Mouse (Mus musculus): ENCODE results near the gene Prr11.

DNA sequence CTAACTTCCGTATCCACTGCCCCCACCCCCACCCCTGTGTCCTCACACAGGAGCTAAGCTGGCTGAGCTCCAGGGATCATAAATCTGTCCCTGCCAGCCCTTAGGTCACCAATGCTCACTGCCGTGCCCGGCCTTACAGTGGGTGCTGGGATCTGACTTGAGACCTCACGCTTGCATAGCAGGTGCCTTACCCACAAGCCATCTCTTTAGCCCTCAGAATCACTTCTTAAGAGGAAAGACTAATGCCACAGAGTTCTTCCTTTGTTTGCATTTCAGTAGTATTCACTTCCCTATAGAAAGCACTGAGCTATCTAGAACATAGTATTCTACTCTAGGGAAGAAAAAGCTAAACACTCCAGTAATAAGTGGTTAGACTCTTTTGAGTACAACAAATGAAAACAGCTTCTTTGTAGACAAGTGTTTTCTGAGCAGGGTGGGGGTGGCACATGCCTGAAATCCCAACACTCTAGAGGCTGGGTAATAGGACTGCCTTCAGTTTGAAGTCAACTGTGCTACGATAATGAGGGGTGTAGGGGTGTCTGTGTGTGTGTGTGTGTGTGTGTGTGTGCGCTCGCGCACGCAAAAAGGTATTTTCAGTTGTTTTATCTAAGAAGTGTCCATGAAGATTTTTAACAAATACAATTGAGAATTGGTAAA, 69.1 kb downstream of the Prr11 start:
- TF ChIP-seq GATA1 (IDR thresholded peaks at IDR 0.05; ENCODE audit: low read length) (no peak), TAL1 (IDR thresholded peaks at IDR 0.05; ENCODE audit: low read length) (no peak)
